15 mouse cellular contexts compared by ENCODE assay signal in genomic region chr5:114740595-114740994, GRCm38 (mm10). TPM values are rescaled to one million over a fixed set of nuclear protein-coding genes. Genes with fewer than 3 reads are reported as not detected.
DNase-seq lines count a peak whose midpoint lies in the region.
"Had no signal": no experiment of that assay in that cellular context is flagged by ENCODE, and none has a peak within 500 bp of the region (broad histone marks: within the 10 kb centered on the region; RNA-seq: fewer than 3 reads in every experiment).

No protein-coding gene starts in this region.

- intact Hi-C loops in heart, postnatal 14 days (cut with DNase I): no loop called here

- DNase-seq in gastrocnemius, adult 8-10 months (ENCODE audit: low spot score in 2 of 2): peak; percentile 39 to 53
- no peak for DNase-seq in gastrocnemius, postnatal 4 days (ENCODE audit: low spot score in 2 of 2)
- DNase-seq in heart, postnatal 4 days: peak; percentile 48
- no peak for DNase-seq in heart, postnatal 14 days
- DNase-seq in right cerebral cortex, postnatal 14 days: peak; percentile 43
- no peak for DNase-seq in right cerebral cortex, adult 2 months (ENCODE audit: low spot score in 2 of 2)
- DNase-seq in layer of hippocampus, adult 9-10 months (ENCODE audit: low spot score): no peak
- DNase-seq: adrenal gland, postnatal 25 days; cerebellum, adult 8-10 months; heart, postnatal 36 days; kidney, adult 2 months; layer of hippocampus, postnatal 36 days; left cerebral cortex, postnatal 4 days; spleen, adult 18-20 months; thymus, adult 2 months had no signal

RNA-seq across cellular contexts. Expression of gene Tchp, which starts 33.0 kb away (rescaled TPM):
- 1 to 10 TPM; 3.1 to 3.9 (median 3.4) TPM for total RNA-seq in gastrocnemius, adult 8-10 months (2022)
- total RNA-seq in gastrocnemius, postnatal 4 days (2021): 1 to 10 TPM; 6.3 to 6.9 TPM
- 1 to 10 TPM; 5.3 to 6.8 TPM for total RNA-seq in heart, postnatal 4 days (2021)
- total RNA-seq in heart, postnatal 14 days (2021): 1 to 10 TPM; 4.7 to 5.3 TPM

RNA-seq across cellular contexts. Expression of gene Ankrd13a, which starts 33.9 kb away (rescaled TPM):
- total RNA-seq in gastrocnemius, adult 8-10 months (2022): 10 to 100 TPM; 12.8 to 15.7 (median 14.4) TPM
- 10 to 100 TPM; 46.2 to 53.1 TPM for total RNA-seq in gastrocnemius, postnatal 4 days (2021)
- 10 to 100 TPM; 60.6 to 60.8 TPM for total RNA-seq in heart, postnatal 4 days (2021)
- total RNA-seq in heart, postnatal 14 days (2021): 10 to 100 TPM; 45.7 to 46.5 TPM

RNA-seq across cellular contexts. Expression of gene Git2, which starts 34.7 kb away (rescaled TPM):
- total RNA-seq in gastrocnemius, adult 8-10 months (2022): 10 to 100 TPM; 12.7 to 19.4 (median 16.6) TPM
- total RNA-seq in gastrocnemius, postnatal 4 days (2021): 10 to 100 TPM; 37.6 to 50.1 TPM
- total RNA-seq in heart, postnatal 4 days (2021): 10 to 100 TPM; 38.8 to 49.5 TPM
- 10 to 100 TPM; 42.4 to 44.8 TPM for total RNA-seq in heart, postnatal 14 days (2021)

RNA-seq across cellular contexts. Expression of gene Gltp, which starts 49.8 kb away (rescaled TPM):
- 1 to 10 TPM; 4.9 to 8.5 (median 6.7) TPM for total RNA-seq in gastrocnemius, adult 8-10 months (2022)
- 10 to 100 TPM; 26.4 to 31.8 TPM for total RNA-seq in gastrocnemius, postnatal 4 days (2021)
- total RNA-seq in heart, postnatal 4 days (2021): 10 to 100 TPM; 24.4 to 26.8 TPM
- total RNA-seq in heart, postnatal 14 days (2021): 10 to 100 TPM; 17.1 to 18.8 TPM

Comparison
In these comparisons a context has a peak if more than half of its experiments do, and no peak if none do; other contexts are left out.
1. DNase-seq: peak in gastrocnemius, adult 8-10 months (2 of 2), heart, postnatal 4 days (single experiment) and right cerebral cortex, postnatal 14 days (single experiment); none in gastrocnemius, postnatal 4 days (0 of 2), heart, postnatal 14 days (0 of 2), right cerebral cortex, adult 2 months (0 of 2) and layer of hippocampus, adult 9-10 months (single experiment).